Mouse (Mus musculus) colon, adult 2 months (tissue): Measurements from ENCODE around the gene Tuba1b. TPM values are rescaled to one million over a fixed set of nuclear protein-coding genes. Genes with fewer than 3 reads are reported as not detected.

ENCODE experiments used
- polyA plus RNA-seq: library from polyadenylated mRNA; depleted of rRNA; stranded (reverse); fragments of >200 nt; gene quantifications from 2 replicates; pipeline ENCODE4 v1.2.3, GENCODE M21; 2012; rRNA removed

The Tuba1b gene
- 551 and 757 TPM in 2 replicates for polyA plus RNA-seq

GRCm38 (mm10) chr15:98934217-98934839 lies at the start of gene Tuba1b:
Tuba1b (minus strand) TSS chr15:98934565.

GRCm38 (mm10) chr15:98953401-98954356 lies 19.3 kb upstream of the Tuba1b start, which contains the start of the genes Gm49450 and Tuba1a:
Gm49450 (minus strand) TSS chr15:98953551.
Tuba1a (minus strand) TSS chr15:98953703.

GRCm38 (mm10) chr15:98917538-98918498 lies 16.5 kb downstream of the Tuba1b start, which contains the start of gene Lmbr1l:
Lmbr1l (minus strand) TSS chr15:98918231.

GRCm38 (mm10) chr15:98897928-98898800 lies 36.2 kb downstream of the Tuba1b start, which contains the start of gene Dhh:
Dhh (minus strand) TSS chr15:98898540.

GRCm38 (mm10) chr15:98893940-98894745 lies 40.2 kb downstream of the Tuba1b start, which contains the start of gene Rhebl1:
Rhebl1 (minus strand) TSS chr15:98894540.

Other genes with a start within 250 kb of the Tuba1b start
- gene Ccdc65, start 226.4 kb downstream of the Tuba1b start, polyA plus RNA-seq, result 0.22 and 0.43 TPM in 2 replicates
- 26.7 and 49.8 TPM in 2 replicates for gene Fkbp11, start 206.4 kb downstream of the Tuba1b start, polyA plus RNA-seq
- 75.8 and 94.5 TPM in 2 replicates for gene Arf3, start 171.4 kb downstream of the Tuba1b start, polyA plus RNA-seq
- 0.30 and 0.65 TPM in 2 replicates for gene Wnt10b, start 156.4 kb downstream of the Tuba1b start, polyA plus RNA-seq
- gene Wnt1, start 144.7 kb downstream of the Tuba1b start, polyA plus RNA-seq, result 0.07 TPM in 1 of 2 replicates, not detected in the other
- gene Ddn, start 125.1 kb downstream of the Tuba1b start, polyA plus RNA-seq, result not detected in 2 replicates
- gene Prkag1, start 103.0 kb downstream of the Tuba1b start, polyA plus RNA-seq, result 45.2 and 50.3 TPM in 2 replicates
- 23.9 and 26.7 TPM in 2 replicates for gene Kmt2d, start 63.4 kb downstream of the Tuba1b start, polyA plus RNA-seq
- gene Rhebl1, start 40.0 kb downstream of the Tuba1b start, polyA plus RNA-seq, result 1.9 and 2.1 TPM in 2 replicates
- gene Dhh, start 36.0 kb downstream of the Tuba1b start, polyA plus RNA-seq, result 0.72 and 0.93 TPM in 2 replicates
- 56.6 and 93.6 TPM in 2 replicates for gene Lmbr1l, start 16.3 kb downstream of the Tuba1b start, polyA plus RNA-seq
- gene Gm49450, start 19.0 kb upstream of the Tuba1b start, polyA plus RNA-seq, result 98.4 and 128 TPM in 2 replicates
- gene Tuba1a, start 19.1 kb upstream of the Tuba1b start, polyA plus RNA-seq, result 192 and 198 TPM in 2 replicates
- 219 and 270 TPM in 2 replicates for gene Tuba1c, start 95.3 kb upstream of the Tuba1b start, polyA plus RNA-seq
- gene Prph, start 120.6 kb upstream of the Tuba1b start, polyA plus RNA-seq, result 17.4 and 17.7 TPM in 2 replicates
- gene Troap, start 140.0 kb upstream of the Tuba1b start, polyA plus RNA-seq, result 9.4 and 10.0 TPM in 2 replicates
- not detected in 2 replicates for gene C1ql4, start 153.3 kb upstream of the Tuba1b start, polyA plus RNA-seq
- gene Dnajc22, start 158.6 kb upstream of the Tuba1b start, polyA plus RNA-seq, result 32.4 and 40.8 TPM in 2 replicates
- gene Spats2, start 191.4 kb upstream of the Tuba1b start, polyA plus RNA-seq, result 6.3 and 6.7 TPM in 2 replicates